Mouse (Mus musculus) retina, postnatal 1 day (tissue): ENCODE data around the gene Slc35b1.
A peak's percentile ranks its signal among the peaks of the same experiment; 100 is the strongest.
"Not testable (repeated sequence)": the region's sequence is repeated elsewhere in the genome, so short reads cannot be mapped to it uniquely, and the experiment has no call there.

ENCODE experiments used
- DNase-seq: peaks from one replicate; pipeline ENCODE4 v3.0.0-alpha.2; 2012

Slc35b1 gene

GRCm38 (mm10) chr11:95397843-95398835, 13.6 kb downstream of the Slc35b1 start:
- peak; percentile 81 for DNase-seq

GRCm38 (mm10) chr11:95399520-95400020, 15.1 kb downstream of the Slc35b1 start:
- no peak for DNase-seq

- DNase-seq, result no peak
These were observed 17.1 kb downstream of the Slc35b1 start for GRCm38 (mm10) chr11:95401568-95401967.

- DNase-seq, result no peak
These were observed 17.7 kb downstream of the Slc35b1 start for GRCm38 (mm10) chr11:95402196-95402595.

GRCm38 (mm10) chr11:95402658-95403101, 18.2 kb downstream of the Slc35b1 start:
- no peak for DNase-seq

- no peak for DNase-seq
These were observed 19.2 kb downstream of the Slc35b1 start for GRCm38 (mm10) chr11:95403382-95404340.

GRCm38 (mm10) chr11:95405771-95406170, 21.3 kb downstream of the Slc35b1 start:
- DNase-seq, result no peak

GRCm38 (mm10) chr11:95406398-95406797, 21.9 kb downstream of the Slc35b1 start:
- DNase-seq, result not testable (repeated sequence)

GRCm38 (mm10) chr11:95409450-95410112, 25.1 kb downstream of the Slc35b1 start:
- no peak for DNase-seq

GRCm38 (mm10) chr11:95411453-95412013, 27.0 kb downstream of the Slc35b1 start:
- no peak for DNase-seq

GRCm38 (mm10) chr11:95412615-95413014, 28.1 kb downstream of the Slc35b1 start:
- no peak for DNase-seq

GRCm38 (mm10) chr11:95413641-95414535, 29.4 kb downstream of the Slc35b1 start, which contains the start of gene Spop:
Gene Spop (plus strand): TSS chr11:95414080.
- peak; percentile 97 for DNase-seq

GRCm38 (mm10) chr11:95414536-95415161, 30.2 kb downstream of the Slc35b1 start:
- DNase-seq, result peak; percentile 98

- DNase-seq, result no peak
These were observed 31.4 kb downstream of the Slc35b1 start for GRCm38 (mm10) chr11:95415931-95416330.

GRCm38 (mm10) chr11:95417341-95417740, 32.8 kb downstream of the Slc35b1 start:
- DNase-seq, result no peak

GRCm38 (mm10) chr11:95420880-95421435, 36.5 kb downstream of the Slc35b1 start:
- DNase-seq, result no peak

GRCm38 (mm10) chr11:95423505-95423904, 39.0 kb downstream of the Slc35b1 start:
- no peak for DNase-seq

GRCm38 (mm10) chr11:95431344-95431743, 46.9 kb downstream of the Slc35b1 start:
- no peak for DNase-seq

- peak; percentile 25 for DNase-seq
These were observed 47.7 kb downstream of the Slc35b1 start for GRCm38 (mm10) chr11:95432194-95432593.
